Mouse (Mus musculus): Measurements from ENCODE around the gene Xpo6. TPM values are rescaled to one million over a fixed set of nuclear protein-coding genes. Genes with fewer than 3 reads are reported as not detected.

The Xpo6 gene
- polyA plus RNA-seq, 1 experiment from 2014 or later, result 51.9 TPM

DNA sequence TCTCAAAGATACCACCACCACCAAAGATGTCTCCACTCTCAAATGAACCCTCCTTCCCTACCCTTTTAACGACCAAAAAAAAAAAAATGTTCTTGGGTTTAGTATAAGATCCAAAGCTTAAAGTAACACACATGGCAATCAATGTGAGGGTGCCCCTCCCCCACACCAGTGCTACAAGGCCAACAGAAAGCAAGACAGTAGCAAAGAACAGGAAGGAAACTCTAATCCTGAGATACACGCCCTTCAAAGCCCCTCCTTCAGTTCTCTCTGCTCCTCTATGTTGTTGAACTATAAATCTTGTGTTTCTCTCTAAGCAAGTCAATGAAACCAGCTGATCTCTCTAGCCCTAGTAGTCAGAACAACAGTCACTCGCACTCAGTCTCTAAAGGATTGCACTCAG is 19.3 kb downstream of the Xpo6 start:
- H3K4me3 ChIP-seq (replicated peaks; ENCODE audit: low read length), result no peak overlapping the region
- H3K27me3 ChIP-seq (replicated peaks; ENCODE audit: control insufficient read depth, insufficient read depth, low read length), result no peaks in the 10 kb centered on the region
- no peak overlapping the region for H3K9ac ChIP-seq (replicated peaks; ENCODE audit: low read depth, low read length)
- peaks cover 14% of the 10 kb centered on the region for H3K4me1 ChIP-seq (replicated peaks; ENCODE audit: control insufficient read depth, insufficient read depth, low read length)
- H3K4me2 ChIP-seq (ENCODE audit: low read length), result no peak overlapping the region
- H3K27ac ChIP-seq (ENCODE audit: low read length), result no peak overlapping the region
- H3K36me3 ChIP-seq (ENCODE audit: control insufficient read depth, insufficient read depth), result no peaks in the 10 kb centered on the region
- 79% methylated on average over 3 of the region's 3 CpGs for WGBS
- ATAC-seq, result no peak
- H3K9me3 ChIP-seq (ENCODE audit: control insufficient read depth, low read length), result no peaks in the 10 kb centered on the region

DNA sequence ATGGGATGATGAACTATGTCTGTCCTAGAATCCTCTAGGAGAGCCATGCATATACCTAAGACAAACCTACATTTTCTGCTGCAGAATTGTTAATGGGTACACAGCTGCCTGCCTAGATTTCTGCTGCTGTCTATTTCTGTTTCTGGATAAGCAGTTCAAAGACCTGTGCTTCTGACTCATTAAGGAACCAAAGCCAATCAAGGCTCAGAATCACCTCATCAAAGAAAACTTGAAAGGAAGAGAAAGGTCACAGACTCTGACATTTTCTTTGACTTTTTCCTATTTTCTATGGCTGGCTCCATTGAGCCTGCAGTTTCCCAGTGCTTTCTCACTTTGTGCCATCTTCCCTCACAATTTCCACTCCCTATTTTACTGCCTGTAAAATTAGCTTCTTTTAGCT is 21.5 kb downstream of the Xpo6 start:
- H3K27me3 ChIP-seq (replicated peaks; ENCODE audit: control insufficient read depth, insufficient read depth, low read length), result no peaks in the 10 kb centered on the region
- no peak overlapping the region for H3K4me3 ChIP-seq (replicated peaks; ENCODE audit: low read length)
- H3K9ac ChIP-seq (replicated peaks; ENCODE audit: low read depth, low read length), result no peak overlapping the region
- no peak for ATAC-seq
- H3K9me3 ChIP-seq (ENCODE audit: control insufficient read depth, low read length), result no peaks in the 10 kb centered on the region
- H3K4me2 ChIP-seq (ENCODE audit: low read length), result no peak overlapping the region
- no peak overlapping the region for H3K27ac ChIP-seq (ENCODE audit: low read length)
- peaks cover 5% of the 10 kb centered on the region; the same call in 1 of the 2 replicates for H3K4me1 ChIP-seq (replicated peaks; ENCODE audit: control insufficient read depth, insufficient read depth, low read length)
- H3K36me3 ChIP-seq (ENCODE audit: control insufficient read depth, insufficient read depth), result no peaks in the 10 kb centered on the region

DNA sequence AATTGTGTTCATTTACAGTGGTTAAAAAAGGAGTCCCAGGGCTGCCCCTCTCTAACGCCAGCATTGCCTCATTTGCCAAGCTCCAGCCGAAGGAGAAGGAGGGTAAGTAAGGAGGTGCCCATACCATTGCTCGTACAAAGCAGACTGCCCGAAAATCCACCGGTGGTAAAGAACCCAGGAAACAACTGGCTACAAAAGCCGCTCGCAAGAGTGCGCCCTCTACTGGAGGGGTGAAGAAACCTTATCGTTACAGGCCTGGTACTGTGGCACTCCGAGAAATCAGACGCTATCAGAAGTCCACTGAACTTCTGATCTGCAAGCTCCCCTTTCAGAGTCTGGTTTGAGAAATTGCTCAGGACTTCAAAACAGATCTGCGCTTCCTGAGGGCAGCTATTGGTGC is 24.3 kb downstream of the Xpo6 start:
- no peak overlapping the region for H3K27ac ChIP-seq (ENCODE audit: low read length)
- 94% methylated on average over 12 of the region's 12 CpGs for WGBS
- no peaks in the 10 kb centered on the region for H3K27me3 ChIP-seq (replicated peaks; ENCODE audit: control insufficient read depth, insufficient read depth, low read length)
- ATAC-seq, result no peak
- H3K4me3 ChIP-seq (replicated peaks; ENCODE audit: low read length), result no peak overlapping the region
- no peaks in the 10 kb centered on the region for H3K36me3 ChIP-seq (ENCODE audit: control insufficient read depth, insufficient read depth)
- H3K4me2 ChIP-seq (ENCODE audit: low read length), result no peak overlapping the region
- H3K9me3 ChIP-seq (ENCODE audit: control insufficient read depth, low read length), result no peaks in the 10 kb centered on the region
- H3K9ac ChIP-seq (replicated peaks; ENCODE audit: low read depth, low read length), result no peak overlapping the region
- no peaks in the 10 kb centered on the region for H3K4me1 ChIP-seq (replicated peaks; ENCODE audit: control insufficient read depth, insufficient read depth, low read length)

DNA sequence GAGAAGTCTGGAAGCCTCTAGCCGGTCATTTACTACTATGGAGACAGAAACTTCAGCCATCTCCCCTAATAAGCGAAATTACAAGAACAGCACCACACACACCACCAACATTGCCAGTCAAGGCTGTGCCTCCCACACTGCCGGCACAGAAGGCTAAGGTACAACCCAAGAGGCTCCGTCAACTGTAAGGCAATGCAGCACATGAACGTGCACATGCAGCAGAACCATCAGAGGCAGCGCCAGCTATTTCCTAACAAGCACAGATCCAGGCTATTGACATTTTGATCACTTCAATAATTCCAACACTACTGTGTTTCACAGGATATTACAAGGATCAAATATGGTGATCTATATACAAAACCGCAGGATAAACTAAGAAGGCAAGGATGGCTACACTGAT is 24.8 kb downstream of the Xpo6 start:
- Histone ChIP-seq H3K27me3 (replicated peaks; ENCODE audit: control insufficient read depth, insufficient read depth, low read length) (no peaks in the 10 kb centered on the region), H3K36me3 (ENCODE audit: control insufficient read depth, insufficient read depth) (peaks cover 2% of the 10 kb centered on the region; the same call in 1 of the 2 replicates), H3K9me3 (ENCODE audit: control insufficient read depth, low read length) (no peaks in the 10 kb centered on the region), H3K27ac (ENCODE audit: low read length) (no peak overlapping the region), H3K9ac (replicated peaks; ENCODE audit: low read depth, low read length) (no peak overlapping the region), H3K4me1 (replicated peaks; ENCODE audit: control insufficient read depth, insufficient read depth, low read length) (no peaks in the 10 kb centered on the region), H3K4me2 (ENCODE audit: low read length) (no peak overlapping the region), H3K4me3 (replicated peaks; ENCODE audit: low read length) (no peak overlapping the region)
- 94% methylated on average over 7 of the region's 7 CpGs for WGBS
- no peak for ATAC-seq

DNA sequence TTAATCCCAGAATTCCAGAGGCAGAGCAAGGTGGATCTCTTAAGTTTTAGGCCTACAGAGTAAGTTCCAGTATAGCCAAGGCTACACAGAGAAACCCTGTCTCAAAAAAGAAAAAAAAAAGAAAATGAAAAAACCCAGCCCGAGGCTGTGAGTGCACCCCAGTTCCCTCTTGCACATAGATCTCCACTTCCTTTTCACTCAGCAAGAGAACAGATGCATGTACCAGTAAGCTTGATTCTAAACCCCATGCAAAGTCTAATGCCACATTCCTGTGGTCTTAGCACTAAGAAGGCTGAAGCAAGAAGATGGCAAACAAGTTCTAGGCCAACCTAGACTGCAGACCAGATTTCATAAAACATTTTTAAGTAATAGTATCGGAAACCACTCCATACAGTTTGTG is 25.4 kb downstream of the Xpo6 start:
- no peak overlapping the region for H3K9ac ChIP-seq (replicated peaks; ENCODE audit: low read depth, low read length)
- H3K9me3 ChIP-seq (ENCODE audit: control insufficient read depth, low read length), result no peaks in the 10 kb centered on the region
- H3K27me3 ChIP-seq (replicated peaks; ENCODE audit: control insufficient read depth, insufficient read depth, low read length), result no peaks in the 10 kb centered on the region
- no peak overlapping the region for H3K4me3 ChIP-seq (replicated peaks; ENCODE audit: low read length)
- ATAC-seq, result no peak
- peaks cover 2% of the 10 kb centered on the region; the same call in 1 of the 2 replicates for H3K36me3 ChIP-seq (ENCODE audit: control insufficient read depth, insufficient read depth)
- no peak overlapping the region for H3K27ac ChIP-seq (ENCODE audit: low read length)
- H3K4me1 ChIP-seq (replicated peaks; ENCODE audit: control insufficient read depth, insufficient read depth, low read length), result no peaks in the 10 kb centered on the region
- WGBS, result 87% methylated on average over 2 of the region's 2 CpGs
- no peak overlapping the region for H3K4me2 ChIP-seq (ENCODE audit: low read length)

DNA sequence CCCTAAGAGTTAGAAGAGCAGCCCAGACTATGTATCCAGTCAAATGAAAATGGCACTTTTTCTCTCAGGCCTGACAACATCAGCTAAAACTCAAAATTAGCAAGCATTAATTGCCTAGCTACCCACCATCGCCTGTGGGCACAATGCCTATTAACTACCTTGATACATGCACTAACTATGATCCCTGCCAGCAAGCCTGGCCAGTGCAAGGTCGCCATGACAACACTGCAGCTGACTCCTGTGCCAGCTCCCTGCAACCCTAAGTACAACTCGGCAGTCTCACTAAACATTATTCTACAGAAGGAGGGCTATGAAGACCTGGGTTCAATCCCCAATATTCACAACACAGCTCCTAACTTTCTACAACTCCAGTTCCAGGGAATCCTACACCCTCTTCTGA is 28.3 kb downstream of the Xpo6 start:
- no peaks in the 10 kb centered on the region for H3K4me1 ChIP-seq (replicated peaks; ENCODE audit: control insufficient read depth, insufficient read depth, low read length)
- peaks cover 8% of the 10 kb centered on the region for H3K36me3 ChIP-seq (ENCODE audit: control insufficient read depth, insufficient read depth)
- ATAC-seq, result 0 out of 2 replicates have a peak, but pooled peaks have one; percentile 47
- no peak overlapping the region for H3K27ac ChIP-seq (ENCODE audit: low read length)
- H3K4me2 ChIP-seq (ENCODE audit: low read length), result no peak overlapping the region
- no peak overlapping the region for H3K9ac ChIP-seq (replicated peaks; ENCODE audit: low read depth, low read length)
- no peaks in the 10 kb centered on the region for H3K9me3 ChIP-seq (ENCODE audit: control insufficient read depth, low read length)
- no peak overlapping the region for H3K4me3 ChIP-seq (replicated peaks; ENCODE audit: low read length)
- 49% methylated on average over 3 of the region's 3 CpGs for WGBS
- no peaks in the 10 kb centered on the region for H3K27me3 ChIP-seq (replicated peaks; ENCODE audit: control insufficient read depth, insufficient read depth, low read length)

DNA sequence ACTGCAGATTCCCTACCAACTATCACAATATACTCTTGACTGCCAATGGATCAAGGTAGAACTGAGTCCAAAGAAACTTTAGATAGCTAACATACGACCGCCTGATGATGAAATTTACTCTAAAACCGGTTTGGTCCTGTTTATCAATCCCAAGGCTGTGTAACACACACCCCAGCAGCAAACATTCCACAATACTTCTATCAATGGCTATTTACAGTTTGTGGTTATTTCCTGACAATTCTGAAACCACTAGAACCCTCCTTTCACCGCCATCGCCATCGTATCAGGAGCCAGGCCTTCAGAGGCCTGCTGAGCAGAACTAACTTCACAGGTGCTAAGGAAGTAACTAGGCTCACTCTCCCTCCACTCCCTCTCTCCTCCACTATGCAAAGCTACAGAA is 31.7 kb downstream of the Xpo6 start:
- no peaks in the 10 kb centered on the region for H3K4me1 ChIP-seq (replicated peaks; ENCODE audit: control insufficient read depth, insufficient read depth, low read length)
- no peaks in the 10 kb centered on the region for H3K9me3 ChIP-seq (ENCODE audit: control insufficient read depth, low read length)
- 93% methylated on average over 6 of the region's 6 CpGs for WGBS
- H3K4me3 ChIP-seq (replicated peaks; ENCODE audit: low read length), result no peak overlapping the region
- H3K4me2 ChIP-seq (ENCODE audit: low read length), result no peak overlapping the region
- no peaks in the 10 kb centered on the region for H3K27me3 ChIP-seq (replicated peaks; ENCODE audit: control insufficient read depth, insufficient read depth, low read length)
- ATAC-seq, result no peak
- peaks cover 10% of the 10 kb centered on the region for H3K36me3 ChIP-seq (ENCODE audit: control insufficient read depth, insufficient read depth)
- no peak overlapping the region for H3K27ac ChIP-seq (ENCODE audit: low read length)
- no peak overlapping the region for H3K9ac ChIP-seq (replicated peaks; ENCODE audit: low read depth, low read length)

DNA sequence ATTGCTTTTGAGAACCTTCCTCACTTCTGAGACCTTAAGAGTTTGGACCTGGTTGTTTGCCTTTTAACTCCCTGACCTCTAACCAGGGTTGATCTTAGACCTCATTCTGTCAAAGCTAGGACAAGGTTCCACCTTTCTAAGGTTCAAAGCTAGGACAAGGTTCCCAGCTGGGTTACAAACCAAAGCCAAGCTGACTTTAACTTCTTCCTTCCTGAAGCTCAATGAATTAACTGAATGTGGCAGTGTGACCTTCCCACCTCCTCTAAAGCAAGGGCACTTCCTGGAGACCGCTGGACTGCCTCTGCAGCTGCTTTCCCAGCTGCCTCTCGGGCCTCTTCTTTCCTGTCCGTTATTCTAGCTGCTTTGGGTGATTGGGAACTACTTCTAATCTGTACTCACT is 32.9 kb downstream of the Xpo6 start:
- no peak overlapping the region for H3K4me3 ChIP-seq (replicated peaks; ENCODE audit: low read length)

DNA sequence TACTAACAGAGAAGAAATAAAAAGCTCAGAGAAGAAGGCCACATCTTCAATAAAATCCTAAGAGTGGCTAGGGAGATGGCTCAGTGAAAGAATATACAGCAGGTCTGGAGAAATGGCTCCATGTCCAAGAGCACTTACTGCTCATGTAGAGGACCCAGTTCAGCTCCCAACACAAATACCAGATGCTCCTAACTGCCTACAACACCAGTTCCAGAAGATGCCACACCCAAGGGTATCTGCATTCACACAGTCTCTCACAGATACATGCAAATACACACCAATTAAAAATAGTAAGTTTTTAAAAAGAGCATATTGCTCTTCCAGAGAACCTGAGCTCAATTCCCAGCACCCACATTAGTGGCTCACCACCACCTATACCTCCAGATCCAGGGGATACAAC is 33.7 kb downstream of the Xpo6 start:
- Histone ChIP-seq H3K4me2 (ENCODE audit: low read length) (no peak overlapping the region), H3K4me3 (replicated peaks; ENCODE audit: low read length) (no peak overlapping the region), H3K27me3 (replicated peaks; ENCODE audit: control insufficient read depth, insufficient read depth, low read length) (no peaks in the 10 kb centered on the region), H3K27ac (ENCODE audit: low read length) (no peak overlapping the region), H3K36me3 (ENCODE audit: control insufficient read depth, insufficient read depth) (peaks cover 10% of the 10 kb centered on the region), H3K9me3 (ENCODE audit: control insufficient read depth, low read length) (no peaks in the 10 kb centered on the region), H3K9ac (replicated peaks; ENCODE audit: low read depth, low read length) (no peak overlapping the region), H3K4me1 (replicated peaks; ENCODE audit: control insufficient read depth, insufficient read depth, low read length) (no peaks in the 10 kb centered on the region)
- ATAC-seq, result no peak

More for the DNA sequence above, 32.9 kb downstream of the Xpo6 start:
- 79% methylated on average over 3 of the region's 3 CpGs for WGBS
- Histone ChIP-seq H3K4me2 (ENCODE audit: low read length) (no peak overlapping the region), H3K27me3 (replicated peaks; ENCODE audit: control insufficient read depth, insufficient read depth, low read length) (no peaks in the 10 kb centered on the region), H3K27ac (ENCODE audit: low read length) (no peak overlapping the region), H3K4me1 (replicated peaks; ENCODE audit: control insufficient read depth, insufficient read depth, low read length) (no peaks in the 10 kb centered on the region), H3K36me3 (ENCODE audit: control insufficient read depth, insufficient read depth) (peaks cover 10% of the 10 kb centered on the region), H3K9me3 (ENCODE audit: control insufficient read depth, low read length) (no peaks in the 10 kb centered on the region), H3K9ac (replicated peaks; ENCODE audit: low read depth, low read length) (no peak overlapping the region)
- ATAC-seq, result no peak

DNA sequence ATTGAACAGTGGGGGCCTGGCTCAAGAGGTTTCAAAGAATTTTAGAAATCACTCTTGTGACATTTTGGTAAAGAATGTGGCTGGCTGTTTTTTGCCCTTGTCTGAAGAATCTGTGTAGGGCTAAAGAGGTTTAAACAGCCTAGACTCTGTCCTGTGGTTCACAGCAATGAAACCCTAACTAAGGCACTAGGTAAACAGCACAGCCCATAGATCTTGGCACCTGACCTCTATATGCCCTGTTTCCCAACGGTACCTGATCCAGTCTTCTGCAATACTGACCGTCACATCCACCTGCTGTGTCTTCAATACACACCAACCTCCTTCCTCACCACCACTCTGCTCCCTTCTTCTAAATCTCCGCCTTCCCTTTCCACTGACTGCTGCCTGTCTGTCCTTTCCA is 42.1 kb downstream of the Xpo6 start:
- ATAC-seq, result no peak
- Histone ChIP-seq H3K9ac (replicated peaks; ENCODE audit: low read depth, low read length) (no peak overlapping the region), H3K27me3 (replicated peaks; ENCODE audit: control insufficient read depth, insufficient read depth, low read length) (no peaks in the 10 kb centered on the region), H3K4me2 (ENCODE audit: low read length) (no peak overlapping the region), H3K36me3 (ENCODE audit: control insufficient read depth, insufficient read depth) (peaks cover 12% of the 10 kb centered on the region; the same call in 1 of the 2 replicates), H3K4me3 (replicated peaks; ENCODE audit: low read length) (no peak overlapping the region), H3K4me1 (replicated peaks; ENCODE audit: control insufficient read depth, insufficient read depth, low read length) (no peaks in the 10 kb centered on the region), H3K9me3 (ENCODE audit: control insufficient read depth, low read length) (no peaks in the 10 kb centered on the region), H3K27ac (ENCODE audit: low read length) (no peak overlapping the region)
- 94% methylated on average over 3 of the region's 3 CpGs for WGBS
